In the genomic region with DNA sequence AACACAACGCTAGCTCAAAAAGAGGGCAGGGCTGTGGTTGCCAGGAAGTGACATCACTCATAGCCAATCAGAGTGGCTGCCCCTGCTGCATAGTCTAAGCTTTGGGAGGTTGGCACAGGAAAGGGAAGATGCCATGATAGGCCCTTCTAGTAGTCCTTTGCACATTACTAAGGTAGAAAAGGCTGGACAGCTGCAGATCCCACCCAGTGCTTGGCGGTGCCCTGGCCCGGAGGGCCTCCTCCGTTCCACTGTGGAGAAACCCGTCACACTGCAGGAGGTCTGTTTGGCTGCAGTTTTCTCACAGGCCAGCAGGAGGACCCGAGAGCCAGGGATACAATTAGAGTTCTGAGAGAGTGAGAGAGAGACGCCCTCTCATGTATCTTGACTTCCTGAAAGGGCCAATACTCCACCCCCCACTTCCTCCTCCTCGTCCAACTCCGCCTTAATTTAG, we compare ENCODE assay signal across 8 mouse cellular contexts. TPM values are rescaled to one million over a fixed set of nuclear protein-coding genes. Genes with fewer than 3 reads are reported as not detected.
A peak's percentile ranks its signal among the peaks of the same experiment; 100 is the strongest.
DNase-seq lines count a peak whose midpoint lies in the region; ATAC-seq and TF ChIP-seq lines count a peak whose summit lies in the region.

No protein-coding gene starts in this region.

- H3K9ac ChIP-seq in heart, embryonic 14.5 days (ENCODE audit: low read length), result no peak overlapping the region
- no peak overlapping the region for H3K9ac ChIP-seq in liver, embryonic 11.5 days (ENCODE audit: low read depth, low read length)
- H3K9ac ChIP-seq in stomach, embryonic 14.5 days (replicated peaks; ENCODE audit: low read depth, low read length), result no peak overlapping the region

- H3K79me2 ChIP-seq in C2C12 (ENCODE audit: control insufficient read depth, insufficient read depth), result no peaks in the 10 kb centered on the region

- peak; percentile 87 for DNase-seq in brain, adult 2 months (ENCODE audit: low read depth, low spot score)
- peak; percentile 47 for DNase-seq in fibroblast of lung, adult 2 months (ENCODE audit: low read depth)
- peak; percentile 91 for DNase-seq in kidney, postnatal 10 days
- DNase-seq in liver, embryonic 11.5 days (ENCODE audit: low spot score), result peak; percentile 77
- peak; percentile 93 for DNase-seq in naive thymus-derived CD4-positive, alpha-beta T cell, adult 2 months (ENCODE audit: low read depth)

- peak; percentile 50 for TF ChIP-seq CTCF in C2C12 (IDR thresholded peaks at IDR 0.05; ENCODE audit: control insufficient read depth, insufficient read depth, insufficient read length)

- peak overlapping the region; percentile 36 for H3K4me2 ChIP-seq in heart, embryonic 14.5 days (ENCODE audit: low read length)
- H3K4me2 ChIP-seq in liver, embryonic 11.5 days, result peak overlapping the region; percentile 51
- H3K4me2 ChIP-seq in stomach, embryonic 14.5 days (replicated peaks; ENCODE audit: low read depth, low read length), result no peak overlapping the region

- peaks cover 29% of the 10 kb centered on the region for H3K36me3 ChIP-seq in C2C12 (ENCODE audit: control insufficient read depth, insufficient read depth)
- peaks cover 72% of the 10 kb centered on the region for H3K36me3 ChIP-seq in heart, embryonic 14.5 days (ENCODE audit: control insufficient read depth, insufficient read depth, low read length)
- peaks cover 38% of the 10 kb centered on the region for H3K36me3 ChIP-seq in liver, embryonic 11.5 days (ENCODE audit: control insufficient read depth, insufficient read depth, low read length)
- H3K36me3 ChIP-seq in stomach, embryonic 14.5 days (ENCODE audit: control insufficient read depth, insufficient read depth, low read length), result peaks cover 79% of the 10 kb centered on the region

- H3ac ChIP-seq in C2C12 (ENCODE audit: control insufficient read depth, insufficient read length, low read depth), result no peak overlapping the region

- 15% methylated on average over 9 of the region's 9 CpGs for WGBS in heart, embryonic 14.5 days
- WGBS in liver, embryonic 11.5 days, result 14% methylated on average over 9 of the region's 9 CpGs
- WGBS in stomach, embryonic 14.5 days, result 16% methylated on average over 9 of the region's 9 CpGs

- no peaks in the 10 kb centered on the region for H3K79me3 ChIP-seq in C2C12 (ENCODE audit: low read depth)

- H3K27me3 ChIP-seq in C2C12 (ENCODE audit: control insufficient read depth, insufficient read depth, insufficient read length), result no peaks in the 10 kb centered on the region
- no peaks in the 10 kb centered on the region for H3K27me3 ChIP-seq in heart, embryonic 14.5 days (ENCODE audit: control insufficient read depth, insufficient read depth, low read length)
- no peaks in the 10 kb centered on the region for H3K27me3 ChIP-seq in liver, embryonic 11.5 days (replicated peaks; ENCODE audit: control insufficient read depth, insufficient read depth, low read length)
- H3K27me3 ChIP-seq in stomach, embryonic 14.5 days (ENCODE audit: control insufficient read depth, insufficient read depth, low read length), result no peaks in the 10 kb centered on the region

- no peak overlapping the region for H3K4me3 ChIP-seq in C2C12 (ENCODE audit: insufficient read depth, poor library complexity, severe bottlenecking)
- peak overlapping the region; percentile 13 to 22 for H3K4me3 ChIP-seq in heart, embryonic 14.5 days (ENCODE audit: control insufficient read depth in 1 of 2, insufficient read depth in 1 of 2, low read depth in 1 of 2, low read length in 2 of 2)
- peak overlapping the region; percentile 28; the same call in 1 of the 2 replicates for H3K4me3 ChIP-seq in liver, embryonic 11.5 days (ENCODE audit: low read depth, low read length)
- no peak overlapping the region for H3K4me3 ChIP-seq in stomach, embryonic 14.5 days (ENCODE audit: low read depth, low read length)

- no peak overlapping the region for H3K27ac ChIP-seq in heart, embryonic 14.5 days (replicated peaks in 1 of 2; ENCODE audit: control insufficient read depth in 1 of 2, insufficient read depth in 1 of 2, low read depth in 2 of 2, low read length in 2 of 2)
- no peak overlapping the region for H3K27ac ChIP-seq in liver, embryonic 11.5 days (ENCODE audit: low read depth, low read length)
- no peak overlapping the region for H3K27ac ChIP-seq in stomach, embryonic 14.5 days (ENCODE audit: low read length)

- no peaks in the 10 kb centered on the region for H3K9me3 ChIP-seq in heart, embryonic 14.5 days (ENCODE audit: control insufficient read depth, low read length)
- no peaks in the 10 kb centered on the region for H3K9me3 ChIP-seq in liver, embryonic 11.5 days (ENCODE audit: control insufficient read depth, low read length)
- H3K9me3 ChIP-seq in stomach, embryonic 14.5 days (ENCODE audit: control insufficient read depth, low read depth, low read length), result no peaks in the 10 kb centered on the region

- 0 out of 2 replicates have a peak, but pooled peaks have one; percentile 13 for ATAC-seq in heart, embryonic 14.5 days (ENCODE audit: insufficient number of reproducible peaks, insufficient read depth, low FRiP score, low read depth)
- ATAC-seq in liver, embryonic 11.5 days (replicated peaks; ENCODE audit: low FRiP score), result peak; percentile 66
- ATAC-seq in stomach, embryonic 14.5 days (ENCODE audit: insufficient number of reproducible peaks, insufficient read depth, low FRiP score, low read depth), result peak; percentile 64

- peaks cover 9 to 18% of the 10 kb centered on the region in 2 experiments; a peak in 3 of 4 replicates for H3K4me1 ChIP-seq in heart, embryonic 14.5 days (ENCODE audit: control insufficient read depth in 2 of 2, insufficient read depth in 2 of 2, low read length in 2 of 2)
- peaks cover 17% of the 10 kb centered on the region for H3K4me1 ChIP-seq in liver, embryonic 11.5 days (replicated peaks; ENCODE audit: control insufficient read depth, insufficient read depth, low read length)
- H3K4me1 ChIP-seq in stomach, embryonic 14.5 days (ENCODE audit: control insufficient read depth, insufficient read depth, low read length), result peaks cover 3% of the 10 kb centered on the region; the same call in 1 of the 2 replicates

TF ChIP-seq in C2C12, 6 proteins besides CTCF, POLR2A, EP300 and RAD21:
- TF ChIP-seq USF1 (IDR thresholded peaks at IDR 0.05; ENCODE audit: low read depth) (no peak), MYOD1 (IDR thresholded peaks at IDR 0.05; ENCODE audit: control insufficient read depth, insufficient read length, low read depth) (no peak), MAX (IDR thresholded peaks at IDR 0.05) (no peak)

RNA-seq across cellular contexts. Expression of gene Mdfi, which starts 38.9 kb away (rescaled TPM):
- 0.68 TPM for polyA plus RNA-seq in C2C12 (2012; fragmentation: generic; extraction: Trizol)
- polyA plus RNA-seq in heart, embryonic 14.5 days (2014; fragmentation: Nextera tagmentation; extraction: Ambion mirVana), result 10.4 and 26.3 TPM in 2 replicates
- polyA plus RNA-seq in liver, embryonic 11.5 days (2014; fragmentation: Nextera tagmentation; extraction: Ambion mirVana), result 15.9 and 16.3 TPM in 2 replicates
- polyA plus RNA-seq in stomach, embryonic 14.5 days (2014; fragmentation: Nextera tagmentation; extraction: Ambion mirVana), result 31.8 and 32.0 TPM in 2 replicates

RNA-seq across cellular contexts. Expression of gene Foxp4, which starts 51.1 kb away (rescaled TPM):
- polyA plus RNA-seq in C2C12 (2012; fragmentation: generic; extraction: Trizol), result 32.4 TPM
- 10.8 and 13.6 TPM in 2 replicates for polyA plus RNA-seq in heart, embryonic 14.5 days (2014; fragmentation: Nextera tagmentation; extraction: Ambion mirVana)
- 21.3 and 21.6 TPM in 2 replicates for polyA plus RNA-seq in liver, embryonic 11.5 days (2014; fragmentation: Nextera tagmentation; extraction: Ambion mirVana)
- 41.8 and 43.3 TPM in 2 replicates for polyA plus RNA-seq in stomach, embryonic 14.5 days (2014; fragmentation: Nextera tagmentation; extraction: Ambion mirVana)

Comparison
In these comparisons a context has a peak if more than half of its experiments do, and no peak if none do; other contexts are left out.
1. H3K4me3 ChIP-seq: peak in heart, embryonic 14.5 days (2 of 2) and liver, embryonic 11.5 days (single experiment); none in C2C12 (single experiment) and stomach, embryonic 14.5 days (single experiment).
2. ATAC-seq: peak in every context shown above with its lines; median percentile 66 in liver, embryonic 11.5 days; 64 in stomach, embryonic 14.5 days; 13 in heart, embryonic 14.5 days.
3. Peak in every context shown above with its lines, with median percentiles within 50 percentile points of each other: DNase-seq.